Mouse (Mus musculus): Measurements from ENCODE around the gene Dcaf4.

- no peak for TF ChIP-seq POLR2A (IDR thresholded peaks at IDR 0.05; ENCODE audit: extremely low read depth, insufficient read depth, low read length)
- TF ChIP-seq CTCF (IDR thresholded peaks at IDR 0.05; ENCODE audit: low read depth, low read length), result no peak
These were observed 2.8 kb downstream of the Dcaf4 start for GRCm38 (mm10) chr12:83523056-83523455.

Data from liver, adult 2 months (tissue).